ENCODE assay signal across 21 mouse cellular contexts in the genomic region with DNA sequence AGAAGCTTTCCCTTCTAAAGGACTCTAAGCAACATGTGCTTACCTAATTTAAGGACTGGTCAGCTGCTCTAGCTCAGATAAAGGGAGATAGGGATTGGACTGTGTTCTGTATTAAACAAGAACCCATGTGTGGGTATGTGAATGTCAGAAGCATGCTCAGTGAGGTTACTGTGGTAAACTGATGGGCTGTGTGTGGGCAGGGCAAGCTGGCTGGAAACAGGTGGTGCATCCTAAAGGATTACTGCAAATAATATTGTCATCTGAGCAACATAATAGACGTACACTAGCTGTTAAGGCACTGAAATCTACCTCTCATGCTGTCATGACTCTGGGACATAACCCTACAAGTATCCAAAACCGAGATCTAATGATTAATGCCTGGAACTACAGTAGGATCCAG. TPM values are rescaled to one million over a fixed set of nuclear protein-coding genes. Genes with fewer than 3 reads are reported as not detected.
"Had no signal": no experiment of that assay in that cellular context is flagged by ENCODE, and none has a peak within 500 bp of the region (broad histone marks: within the 10 kb centered on the region; RNA-seq: fewer than 3 reads in every experiment).

No protein-coding gene starts in this region.

- DNase-seq: gastrocnemius, adult 2 months; gastrocnemius, postnatal 10 days; gastrocnemius, postnatal 25 days; heart, postnatal 10 days; heart, postnatal 4 days; kidney, adult 18-20 months; kidney, adult 8-10 months; kidney, postnatal 10 days; kidney, postnatal 25 days; kidney, postnatal 4 days; left cerebral cortex, postnatal 4 days had no signal

RNA-seq across cellular contexts. Expression of gene 9630041A04Rik, which starts 28.0 kb away (rescaled TPM):
- total RNA-seq: gastrocnemius, adult 2 months; gastrocnemius, postnatal 10 days; gastrocnemius, postnatal 25 days; gastrocnemius, postnatal 4 days; granulocyte monocyte progenitor cell, adult 5-6 weeks; heart, adult 8-10 months; heart, postnatal 10 days; heart, postnatal 25 days; heart, postnatal 4 days; layer of hippocampus, adult 2 months; left cerebral cortex, adult 18-20 months; left cerebral cortex, adult 8-10 months; left cerebral cortex, postnatal 10 days; left cerebral cortex, postnatal 25 days; left cerebral cortex, postnatal 4 days; liver, adult 2 months had no signal
